In the genomic region with DNA sequence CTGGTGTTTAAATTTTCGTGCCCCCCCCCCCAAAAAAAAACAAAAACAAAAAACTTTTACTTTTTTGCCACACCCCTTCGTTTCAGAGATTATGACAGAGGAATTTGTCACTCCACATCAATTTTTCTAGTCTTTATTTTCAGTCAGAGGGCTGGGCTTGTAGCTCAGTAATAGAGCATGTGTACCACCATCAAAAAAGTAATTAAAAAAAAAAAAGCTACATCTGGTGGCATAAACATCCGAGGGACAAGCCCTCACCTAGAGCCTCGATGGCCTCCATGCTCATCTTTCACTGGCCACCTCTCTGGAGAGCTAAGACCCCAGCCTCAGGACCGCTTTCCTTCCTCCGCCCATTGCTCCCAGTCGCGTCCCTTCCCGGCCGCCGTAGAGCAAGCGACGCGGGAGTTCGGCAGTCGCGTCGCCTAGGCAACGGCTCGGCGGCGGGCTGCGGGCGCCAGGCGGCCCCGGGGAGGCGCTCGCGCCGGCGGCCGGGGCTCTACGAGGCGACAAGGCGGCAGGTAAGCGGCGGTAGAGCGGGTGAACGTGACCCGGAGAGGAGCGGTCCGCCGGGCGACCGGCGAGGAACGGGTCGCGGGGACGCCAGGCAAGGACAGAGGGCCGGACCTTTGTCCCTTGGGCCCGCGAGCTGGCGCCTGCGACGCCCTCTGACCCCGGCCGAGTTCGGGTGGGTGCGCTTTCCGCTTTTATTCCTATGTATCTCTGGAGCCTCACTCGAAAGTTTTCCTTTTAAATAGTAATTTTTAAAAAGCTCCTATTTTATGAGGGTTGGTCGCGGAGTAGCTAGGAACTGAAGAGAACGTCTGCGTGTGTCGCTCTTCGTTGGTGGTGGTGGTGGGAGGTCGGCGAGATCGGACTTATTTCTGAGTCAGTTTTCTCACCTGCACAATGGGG, we compare ENCODE assay signal across 8 mouse cellular contexts. TPM values are rescaled to one million over a fixed set of nuclear protein-coding genes. Genes with fewer than 3 reads are reported as not detected.
A peak's percentile ranks its signal among the peaks of the same experiment; 100 is the strongest.
DNase-seq lines count a peak whose midpoint lies in the region; ATAC-seq and TF ChIP-seq lines count a peak whose summit lies in the region.

Gene Pkig (plus strand): TSS at position 412 of the 912 bp plus-strand sequence.

- no peak; the same call in 1 of the 2 replicates for TF ChIP-seq RAD21 in MEL (IDR thresholded peaks at IDR 0.05; ENCODE audit: low read depth, low read length)

- peak within 1 kb of the TSS; percentile 95 for H3K9ac ChIP-seq in MEL (ENCODE audit: control insufficient read depth, low read depth, low read length, poor library complexity, severe bottlenecking)
- H3K9ac ChIP-seq in forebrain, embryonic 16.5 days (replicated peaks; ENCODE audit: low read depth, low read length): peak within 1 kb of the TSS; percentile 89
- peak within 1 kb of the TSS; percentile 79 for H3K9ac ChIP-seq in lung, embryonic 14.5 days

- TF ChIP-seq POLR2A in MEL (IDR thresholded peaks at IDR 0.05; ENCODE audit: control insufficient read depth in 1 of 2, insufficient read depth in 1 of 2, low read depth in 1 of 2, low read length in 2 of 2, poor library complexity in 1 of 2): peak; percentile 50 to 63; a peak in 2 of 4 replicates

- peak in 2 of 3 experiments; percentile 39 to 50; a peak in 4 of 6 replicates for TF ChIP-seq CTCF in MEL (IDR thresholded peaks at IDR 0.05 in 2 of 3, conservative IDR thresholded peaks at IDR 0.05 in 1 of 3; ENCODE audit: control insufficient read depth in 1 of 3, insufficient read depth in 1 of 3, low read depth in 2 of 3, low read length in 3 of 3, poor library complexity in 1 of 3, severe bottlenecking in 1 of 3)
- TF ChIP-seq CTCF in lung, embryonic 14.5 days (IDR thresholded peaks at IDR 0.05; ENCODE audit: low read depth): no peak

- TF ChIP-seq EP300 in MEL (IDR thresholded peaks at IDR 0.05; ENCODE audit: low read depth in 1 of 2, low read length in 2 of 2): no peak

- H3K4me2 ChIP-seq in forebrain, embryonic 16.5 days (ENCODE audit: low read length): peak within 1 kb of the TSS; percentile 79
- H3K4me2 ChIP-seq in lung, embryonic 14.5 days: peak within 1 kb of the TSS; percentile 70

- peak within 1 kb of the TSS; percentile 81 for H3K27ac ChIP-seq in MEL (ENCODE audit: control insufficient read depth, low read depth, low read length)
- H3K27ac ChIP-seq in forebrain, embryonic 16.5 days (ENCODE audit: low read length): peak within 1 kb of the TSS; percentile 72
- H3K27ac ChIP-seq in lung, embryonic 14.5 days (ENCODE audit: low read depth): peak within 1 kb of the TSS; percentile 78

- no peaks in the 10 kb centered on the region for H3K27me3 ChIP-seq in MEL (ENCODE audit: control insufficient read depth in 1 of 2, insufficient read depth in 2 of 2, low read length in 2 of 2)
- H3K27me3 ChIP-seq in forebrain, embryonic 16.5 days (replicated peaks; ENCODE audit: control insufficient read depth, insufficient read depth, low read length): no peaks in the 10 kb centered on the region
- no peaks in the 10 kb centered on the region for H3K27me3 ChIP-seq in lung, embryonic 14.5 days (ENCODE audit: insufficient read depth, low read length)

- H3K79me2 ChIP-seq in MEL (ENCODE audit: control insufficient read depth, insufficient read depth, low read length, poor library complexity): peaks cover 32% of the 10 kb centered on the region

- intact Hi-C loops in heart, postnatal 25 days (cut with DNase I): loop anchor here (1.0 kb wide), 1 partner anchor 61 kb away; no protein-coding TSS in a partner anchor

- WGBS in forebrain, embryonic 16.5 days: under 1% methylated on average over 71 of the region's 71 CpGs
- under 1% methylated on average over 71 of the region's 71 CpGs for WGBS in lung, embryonic 14.5 days

- no peaks in the 10 kb centered on the region for H3K9me3 ChIP-seq in MEL (replicated peaks; ENCODE audit: insufficient read depth, low read length)
- H3K9me3 ChIP-seq in forebrain, embryonic 16.5 days (ENCODE audit: control insufficient read depth, low read length): no peaks in the 10 kb centered on the region
- no peaks in the 10 kb centered on the region for H3K9me3 ChIP-seq in lung, embryonic 14.5 days (ENCODE audit: low read depth, low read length)

- DNase-seq in MEL (ENCODE audit: low read depth, low spot score): peak; percentile 89
- DNase-seq in cerebellum, adult 11-12 months: peak; percentile 86
- DNase-seq in heart, postnatal 25 days (ENCODE audit: low spot score): peak; percentile 69
- DNase-seq in layer of hippocampus, adult 18-20 months (ENCODE audit: low spot score in 2 of 2): peak; percentile 81 to 87
- peak; percentile 95 for DNase-seq in lung, embryonic 14.5 days
- peak; percentile 87 for DNase-seq in testis, postnatal 14 days (ENCODE audit: low spot score)

- H3K4me1 ChIP-seq in MEL (ENCODE audit: control insufficient read depth in 1 of 2, insufficient read depth in 2 of 2, low read length in 2 of 2): peaks cover 6 to 31% of the 10 kb centered on the region in 2 experiments; a peak in 3 of 4 replicates
- H3K4me1 ChIP-seq in forebrain, embryonic 16.5 days (replicated peaks; ENCODE audit: control insufficient read depth, insufficient read depth, low read length): peaks cover 8% of the 10 kb centered on the region
- H3K4me1 ChIP-seq in lung, embryonic 14.5 days (ENCODE audit: insufficient read depth): no peaks in the 10 kb centered on the region

- peaks cover 0 to 24% of the 10 kb centered on the region in 2 experiments; a peak in 2 of 4 replicates for H3K36me3 ChIP-seq in MEL (ENCODE audit: control insufficient read depth in 1 of 2, insufficient read depth in 2 of 2, low read length in 2 of 2)
- no peaks in the 10 kb centered on the region for H3K36me3 ChIP-seq in forebrain, embryonic 16.5 days (ENCODE audit: control insufficient read depth, insufficient read depth)
- H3K36me3 ChIP-seq in lung, embryonic 14.5 days (ENCODE audit: insufficient read depth): 0 out of 2 replicates have a peak, but pooled peaks cover 6% of the 10 kb centered on the region

- peak; percentile 95 for ATAC-seq in forebrain, embryonic 16.5 days
- peak; percentile 92 for ATAC-seq in lung, embryonic 14.5 days (ENCODE audit: insufficient read depth)
- peak; percentile 18; the same call in 1 of the 2 replicates for ATAC-seq in neutrophil, adult 5-6 weeks (ENCODE audit: extremely low read depth, insufficient number of reproducible peaks, low FRiP score, poor library complexity, severe bottlenecking)

- peak within 1 kb of the TSS; percentile 82 to 89 for H3K4me3 ChIP-seq in MEL (ENCODE audit: control insufficient read depth in 1 of 2, insufficient read depth in 1 of 2, low read depth in 2 of 2, low read length in 2 of 2)
- peak within 1 kb of the TSS; percentile 91 for H3K4me3 ChIP-seq in forebrain, embryonic 16.5 days (replicated peaks; ENCODE audit: low read length)
- H3K4me3 ChIP-seq in lung, embryonic 14.5 days (ENCODE audit: low read depth, low read length): peak within 1 kb of the TSS; percentile 75

TF ChIP-seq in MEL, 35 proteins besides CTCF, POLR2A, EP300 and RAD21:
- TF ChIP-seq MXI1 (IDR thresholded peaks at IDR 0.05; ENCODE audit: low read depth, low read length) (peak; percentile 85), USF2 (IDR thresholded peaks at IDR 0.05; ENCODE audit: borderline replicate concordance in 1 of 2, insufficient read depth in 1 of 2, low read depth in 1 of 2, low read length in 2 of 2) (no peak), NELFE (IDR thresholded peaks at IDR 0.05; ENCODE audit: low read depth, low read length) (peak; percentile 23; the same call in 1 of the 2 replicates), MAFK (IDR thresholded peaks at IDR 0.05; ENCODE audit: borderline replicate concordance, low read depth, low read length) (no peak), ELF1 (IDR thresholded peaks at IDR 0.05; ENCODE audit: low read depth, low read length) (peak; percentile 71), SIN3A (IDR thresholded peaks at IDR 0.05; ENCODE audit: low read length) (peak; percentile 90; the same call in 1 of the 2 replicates), GATA1 (IDR thresholded peaks at IDR 0.05; ENCODE audit: low read depth, low read length) (no peak), GABPA (IDR thresholded peaks at IDR 0.05; ENCODE audit: low read depth, low read length) (no peak), ZNF384 (IDR thresholded peaks at IDR 0.05; ENCODE audit: low read depth, low read length) (no peak), HCFC1 (IDR thresholded peaks at IDR 0.05; ENCODE audit: low read depth, low read length) (peak; percentile 83), ZC3H11A (IDR thresholded peaks at IDR 0.05; ENCODE audit: low read depth, low read length) (no peak), ZKSCAN1 (IDR thresholded peaks at IDR 0.05; ENCODE audit: low read depth, low read length) (no peak), BHLHE40 (IDR thresholded peaks at IDR 0.05; ENCODE audit: borderline replicate concordance, low read depth, low read length) (no peak), MAZ (IDR thresholded peaks at IDR 0.05; ENCODE audit: low read depth, low read length) (peak; percentile 36; the same call in 1 of the 2 replicates), SMC3 (IDR thresholded peaks at IDR 0.05; ENCODE audit: low read depth, low read length) (peak; percentile 39; the same call in 1 of the 2 replicates), TCF12 (IDR thresholded peaks at IDR 0.05; ENCODE audit: low read depth, low read length) (0 out of 2 replicates have a peak, but pooled peaks have one; percentile 30), MYC (IDR thresholded peaks at IDR 0.05; ENCODE audit: low read depth, low read length) (peak; percentile 45; the same call in 1 of the 2 replicates), UBTF (IDR thresholded peaks at IDR 0.05; ENCODE audit: borderline replicate concordance, insufficient read depth, low read depth, low read length) (no peak)

RNA-seq across cellular contexts. Expression of gene Pkig, which starts in this region (rescaled TPM):
- 74.6 and 79.5 TPM in 2 replicates for total RNA-seq in MEL (2012; rRNA removed)
- polyA plus RNA-seq in MEL (2012; ENCODE audit: insufficient read depth in 1 of 2, insufficient read length in 2 of 2, low read depth in 1 of 2, low replicate concordance in 2 of 2, missing spikeins in 1 of 2): 100 to 1,000 TPM in 1 of 2 experiments, not detected in 1; 160 TPM
- 153 and 159 TPM in 2 replicates for polyA plus RNA-seq in forebrain, embryonic 16.5 days (2015; fragmentation: Nextera tagmentation; extraction: Ambion mirVana)
- 100 to 1,000 TPM; 211 to 235 TPM for total RNA-seq in heart, postnatal 25 days (2021)
- 100 to 1,000 TPM in 1 of 2 experiments, 10 to 100 TPM in 1; 98.0 to 101 TPM for total RNA-seq in layer of hippocampus, adult 18-20 months (2021)
- 143 and 145 TPM in 2 replicates for polyA plus RNA-seq in lung, embryonic 14.5 days (2014; fragmentation: Nextera tagmentation; extraction: Ambion mirVana)
- total RNA-seq in neutrophil, adult 5-6 weeks (2017): 93.6 and 95.4 TPM in 2 replicates

Comparison
In these comparisons a context has a peak if more than half of its experiments do, and no peak if none do; other contexts are left out.
1. Peak in every context shown above with its lines: DNase-seq, ATAC-seq, H3K4me3 ChIP-seq and H3K27ac ChIP-seq.
2. ATAC-seq: peak in every context shown above with its lines; median percentile 95 in forebrain, embryonic 16.5 days; 92 in lung, embryonic 14.5 days; 18 in neutrophil, adult 5-6 weeks.